ENCODE assay signal across 22 mouse cellular contexts in genomic region chr11:75810526-75810925, GRCm38 (mm10). TPM values are rescaled to one million over a fixed set of nuclear protein-coding genes. Genes with fewer than 3 reads are reported as not detected.
"Had no signal": no experiment of that assay in that cellular context is flagged by ENCODE, and none has a peak within 500 bp of the region (broad histone marks: within the 10 kb centered on the region; RNA-seq: fewer than 3 reads in every experiment).

No protein-coding gene starts in this region.

- ATAC-seq: forebrain, postnatal 0 days; hindbrain, embryonic 16.5 days; inflammation-experienced regulatory T-cells, adult 6 months had no signal

- H3K27me3 ChIP-seq: heart, embryonic 12.5 days; limb, embryonic 13.5 days; limb, embryonic 15.5 days had no signal

- DNase-seq: forebrain, postnatal 0 days; gastrocnemius, postnatal 14 days; gastrocnemius, postnatal 36 days; heart, adult 11 months; heart, postnatal 10 days; heart, postnatal 4 days; kidney, adult 18-20 months; kidney, adult 8-10 months; kidney, postnatal 14 days; kidney, postnatal 36 days; layer of hippocampus, adult 9-11 months; layer of hippocampus, postnatal 36 days; left cerebral cortex, postnatal 4 days had no signal

- H3K9ac ChIP-seq: forebrain, postnatal 0 days; heart, embryonic 12.5 days; hindbrain, embryonic 12.5 days; hindbrain, embryonic 14.5 days; limb, embryonic 13.5 days; limb, embryonic 15.5 days had no signal

- H3K4me3 ChIP-seq: heart, embryonic 10.5 days; heart, embryonic 12.5 days; hindbrain, embryonic 10.5 days; hindbrain, embryonic 12.5 days; limb, embryonic 13.5 days; limb, embryonic 15.5 days had no signal

- H3K4me2 ChIP-seq: heart, embryonic 12.5 days; hindbrain, embryonic 12.5 days; hindbrain, embryonic 14.5 days; limb, embryonic 13.5 days; limb, embryonic 15.5 days had no signal

- H3K9me3 ChIP-seq: heart, embryonic 10.5 days; heart, embryonic 12.5 days; hindbrain, embryonic 10.5 days; hindbrain, embryonic 12.5 days; limb, embryonic 13.5 days; limb, embryonic 15.5 days had no signal

- H3K27ac ChIP-seq: heart, embryonic 10.5 days; hindbrain, embryonic 10.5 days; hindbrain, embryonic 12.5 days; hindbrain, embryonic 14.5 days; limb, embryonic 13.5 days; limb, embryonic 15.5 days had no signal

- H3K36me3 ChIP-seq: heart, embryonic 10.5 days; heart, embryonic 12.5 days; hindbrain, embryonic 10.5 days; hindbrain, embryonic 12.5 days; limb, embryonic 13.5 days; limb, embryonic 15.5 days had no signal

RNA-seq across cellular contexts. Expression of gene Doc2b, which starts 14.7 kb away (rescaled TPM):
- polyA plus RNA-seq: inflammation-experienced regulatory T-cells, adult 6 months had no signal
